Mouse (Mus musculus) induced T-regulatory cell, adult 2 months (primary cell): ENCODE measurements around the gene Zfp653.

Experiments used
- DNase-seq: peaks from one replicate; pipeline ENCODE4 v3.0.0-alpha.2; 2012; ENCODE audit warnings: low read depth

Zfp653 gene

DNA sequence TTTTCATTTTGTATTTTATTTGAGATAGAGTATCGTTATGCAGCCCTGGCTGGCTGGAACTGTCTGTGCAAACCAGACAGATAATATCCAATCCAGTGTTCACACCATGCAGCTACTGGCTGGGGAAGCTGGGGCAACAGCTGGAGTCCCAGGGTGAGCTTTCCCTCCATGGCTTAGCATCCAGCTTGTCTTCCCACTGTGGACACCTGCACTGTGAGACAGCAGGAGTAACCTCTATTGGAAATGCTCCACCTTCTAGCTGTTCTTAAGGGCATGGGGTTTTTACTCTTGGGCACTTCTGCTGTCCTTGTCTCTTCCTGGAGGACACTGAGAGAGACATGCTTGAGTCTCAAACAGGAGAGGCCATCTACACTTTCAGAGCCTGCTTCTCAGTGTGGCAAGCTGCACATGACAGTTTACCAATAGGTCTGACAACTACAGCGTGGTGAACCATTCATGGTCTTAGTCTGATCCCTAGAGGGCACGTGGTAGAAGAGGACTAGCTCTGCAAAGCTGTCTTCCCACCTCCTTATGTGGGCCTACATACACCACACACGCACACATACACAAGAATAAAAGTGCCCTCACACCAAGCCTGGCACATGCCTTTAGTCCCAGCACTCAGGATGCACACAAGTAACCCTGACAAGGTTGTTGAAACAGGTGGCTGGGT is 1.2 kb downstream of the Zfp653 start:
- no peak for DNase-seq

GRCm38 (mm10) chr9:22067195-22067594 is 4.0 kb downstream of the Zfp653 start:
- DNase-seq: no peak

- DNase-seq: peak; percentile 73
These were observed 4.7 kb downstream of the Zfp653 start for GRCm38 (mm10) chr9:22066433-22066832.

- DNase-seq: no peak
These were observed 5.5 kb downstream of the Zfp653 start for GRCm38 (mm10) chr9:22065642-22066041.

DNA sequence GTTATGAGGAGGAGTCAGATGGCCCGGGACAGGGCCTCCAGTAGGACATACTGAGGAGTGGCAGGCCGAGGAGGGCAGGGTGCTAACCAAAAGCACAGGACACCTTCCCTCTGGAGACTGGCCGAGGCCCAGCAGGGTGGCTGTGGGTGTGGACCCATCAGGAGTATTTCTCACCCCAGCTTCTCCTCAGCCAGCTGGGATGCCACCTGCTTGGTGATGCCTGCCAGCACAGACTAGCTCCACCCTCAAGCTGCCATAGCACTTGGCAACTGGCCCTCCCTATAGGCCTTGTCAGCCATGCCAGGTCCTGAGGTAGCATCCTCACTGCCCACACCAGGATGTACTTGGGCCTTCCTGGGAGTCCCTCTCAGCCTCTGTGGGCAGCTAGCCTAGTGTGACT is 6.8 kb downstream of the Zfp653 start:
- DNase-seq: no peak

GRCm38 (mm10) chr9:22061339-22061738 is 9.8 kb downstream of the Zfp653 start:
- no peak for DNase-seq

GRCm38 (mm10) chr9:22058011-22058424 is 13.2 kb downstream of the Zfp653 start:
- DNase-seq: no peak

DNA sequence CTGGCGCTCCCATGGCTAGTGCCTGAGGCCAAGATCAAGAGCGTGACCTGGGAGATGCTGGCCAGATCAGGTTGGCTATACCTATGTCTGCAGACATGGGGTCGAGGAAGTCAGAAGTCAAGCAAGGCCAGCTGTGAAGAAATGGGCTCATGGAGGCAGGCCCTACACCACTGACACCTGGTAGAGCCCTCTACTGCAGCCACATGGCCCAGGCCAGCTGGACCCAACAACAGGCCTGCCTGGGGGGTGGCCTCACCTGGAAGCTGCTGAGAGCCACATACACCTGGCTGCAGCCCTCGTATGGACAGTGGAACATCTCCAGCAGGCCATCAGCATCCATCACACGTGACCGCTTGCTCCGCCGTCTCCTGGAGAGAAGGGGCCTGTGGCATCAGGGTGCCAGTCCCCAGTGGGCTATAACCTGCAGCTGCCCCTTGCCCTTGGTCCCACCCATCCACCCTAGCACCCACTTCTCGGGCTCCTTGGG is 14.1 kb downstream of the Zfp653 start:
- DNase-seq: no peak

- DNase-seq: no peak
These were observed 14.8 kb downstream of the Zfp653 start for GRCm38 (mm10) chr9:22056303-22056910.

DNA sequence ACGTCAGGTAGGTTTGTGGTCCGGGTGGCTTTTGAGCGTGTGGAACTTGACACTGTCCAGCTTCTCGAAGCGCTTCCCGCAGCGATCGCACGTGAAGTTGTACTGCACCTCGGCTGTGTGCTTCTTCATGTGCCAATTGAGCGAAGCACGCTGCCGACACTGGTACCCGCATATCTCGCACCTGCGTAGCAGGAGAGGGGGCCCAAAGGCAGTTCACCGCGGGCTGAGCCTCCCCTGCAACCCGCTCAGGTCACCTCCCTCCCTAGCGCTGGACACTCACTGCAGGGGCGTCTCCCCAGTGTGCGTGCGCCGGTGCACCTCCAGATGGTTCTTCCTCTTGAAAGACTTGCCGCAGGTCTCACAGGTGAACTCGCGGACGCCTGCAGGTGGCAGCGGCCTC is 15.5 kb downstream of the Zfp653 start:
- no peak for DNase-seq

GRCm38 (mm10) chr9:22054411-22055076 is 16.6 kb downstream of the Zfp653 start:
- peak; percentile 85 for DNase-seq

GRCm38 (mm10) chr9:22053657-22054056 is 17.5 kb downstream of the Zfp653 start:
- no peak for DNase-seq

DNA sequence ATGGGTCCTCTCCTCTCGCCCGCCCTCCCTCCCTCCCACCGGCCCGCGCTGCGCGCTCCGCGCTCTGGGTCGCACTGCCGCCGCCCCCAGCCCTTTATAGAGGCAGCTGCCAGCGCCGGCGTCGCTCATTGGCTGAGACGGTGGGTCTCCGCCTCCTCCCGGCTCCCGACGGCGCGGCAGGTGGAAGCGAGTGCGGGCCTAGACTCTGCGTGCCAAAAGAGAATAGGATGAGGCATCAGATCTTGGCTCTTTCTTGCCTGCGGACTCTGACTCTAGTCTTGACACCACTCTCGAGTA is 19.3 kb downstream of the Zfp653 start, which contains the start of gene Elavl3:
Gene Elavl3 (minus strand): TSS at position 66 of the 297 bp plus-strand sequence.
- peak; percentile 51 for DNase-seq

GRCm38 (mm10) chr9:22051161-22051957 is 19.8 kb downstream of the Zfp653 start:
- peak; percentile 20 for DNase-seq

- peak; percentile 69 for DNase-seq
These were observed 20.8 kb downstream of the Zfp653 start for GRCm38 (mm10) chr9:22050351-22050889.

- DNase-seq: no peak
These were observed 21.4 kb downstream of the Zfp653 start for GRCm38 (mm10) chr9:22049721-22050270.

DNA sequence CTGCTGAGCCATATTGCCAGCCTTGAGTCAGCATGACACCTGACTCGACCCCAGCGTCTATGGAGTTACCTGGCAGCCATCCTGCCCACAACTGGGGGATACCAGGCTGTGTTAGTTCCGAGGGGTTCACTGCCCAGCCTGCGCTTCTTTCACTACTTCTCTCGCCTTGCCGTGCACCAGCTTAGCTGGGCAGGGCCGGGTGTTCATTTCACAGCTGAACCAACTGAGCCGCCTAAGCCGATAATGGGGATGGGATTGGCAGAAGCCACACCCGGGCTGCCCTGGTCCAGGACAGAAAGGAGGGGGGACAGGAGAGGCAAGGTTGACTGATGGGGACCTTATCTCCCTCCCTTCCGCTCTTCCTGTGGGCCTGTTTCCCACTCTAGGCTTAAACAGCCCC is 21.9 kb downstream of the Zfp653 start:
- no peak for DNase-seq

GRCm38 (mm10) chr9:22047329-22047728 is 23.8 kb downstream of the Zfp653 start:
- no peak for DNase-seq

- DNase-seq: no peak
These were observed 29.3 kb downstream of the Zfp653 start for GRCm38 (mm10) chr9:22041832-22042231.

DNA sequence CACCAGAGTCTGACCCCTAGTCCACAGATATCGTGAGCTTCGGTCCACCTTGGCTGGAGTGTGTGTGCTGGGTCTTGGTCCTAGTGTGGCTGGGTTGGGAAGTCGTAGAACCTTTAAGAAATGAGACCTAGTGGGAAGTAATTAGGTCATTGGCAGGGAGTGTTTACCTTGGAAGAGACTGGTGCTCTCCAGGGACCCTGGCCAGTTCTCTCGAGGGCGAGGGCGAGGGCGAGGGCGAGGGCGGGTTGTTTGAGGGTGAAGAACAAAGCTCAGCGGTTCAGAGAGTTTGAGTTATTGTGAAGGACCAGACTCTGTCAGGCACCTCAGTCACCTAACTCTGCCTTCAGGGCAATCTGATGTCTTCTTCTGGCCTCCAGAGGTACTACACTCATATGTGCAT is 33.4 kb downstream of the Zfp653 start:
- DNase-seq: no peak

DNA sequence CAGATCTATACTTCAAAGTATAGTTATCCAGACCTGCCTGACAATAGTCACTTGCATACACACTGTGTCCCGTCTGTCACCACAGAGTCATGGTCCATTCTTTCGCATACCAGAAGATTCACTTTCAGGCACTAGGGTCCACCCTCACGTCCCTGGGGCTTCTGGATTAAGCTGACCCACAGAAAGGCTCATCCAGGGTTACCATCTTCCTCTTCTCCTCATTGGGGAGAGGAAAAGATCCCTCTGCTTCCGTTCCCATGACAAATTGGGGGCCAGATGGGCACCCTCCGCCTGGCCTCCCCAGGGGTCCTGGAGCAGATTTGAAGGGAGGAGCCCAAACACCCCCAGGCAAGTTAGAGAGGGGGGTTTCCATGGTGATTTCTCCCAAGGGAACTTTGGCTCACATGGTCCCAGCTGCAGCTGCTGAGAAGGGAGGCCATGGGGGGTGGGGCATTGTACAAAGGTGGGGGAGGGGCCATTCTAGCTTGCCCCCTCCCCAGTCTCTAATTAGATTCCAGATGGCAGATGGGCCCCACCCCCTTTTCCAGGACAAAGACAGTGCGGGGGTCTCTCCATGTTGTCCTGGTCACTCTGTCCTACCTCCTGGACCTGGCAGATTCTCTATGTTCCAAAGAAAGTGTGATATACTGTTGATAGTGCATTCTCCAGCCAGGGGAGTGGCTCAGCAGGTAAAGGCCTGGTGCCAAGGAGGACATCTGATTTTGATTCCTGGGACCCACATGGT is 35.7 kb downstream of the Zfp653 start:
- DNase-seq: no peak
